25 mouse cellular contexts compared by ENCODE assay signal in genomic region chr5:74662618-74663017, GRCm38 (mm10). TPM values are rescaled to one million over a fixed set of nuclear protein-coding genes. Genes with fewer than 3 reads are reported as not detected.
DNase-seq lines count a peak whose midpoint lies in the region; ATAC-seq and TF ChIP-seq lines count a peak whose summit lies in the region.
"Had no signal": no experiment of that assay in that cellular context is flagged by ENCODE, and none has a peak within 500 bp of the region (broad histone marks: within the 10 kb centered on the region; RNA-seq: fewer than 3 reads in every experiment).

No protein-coding gene starts in this region.

- WGBS in kidney, postnatal 0 days, result 43% methylated on average over 1 of the region's 1 CpGs
- WGBS in kidney, embryonic 16.5 days, result 60% methylated on average over 1 of the region's 1 CpGs
- WGBS in midbrain, embryonic 14.5 days, result 64% methylated on average over 1 of the region's 1 CpGs
- WGBS in midbrain, embryonic 13.5 days, result 76% methylated on average over 1 of the region's 1 CpGs

- H3K9me3 ChIP-seq in kidney, postnatal 0 days (replicated peaks; ENCODE audit: low read length), result no peaks in the 10 kb centered on the region
- no peaks in the 10 kb centered on the region for H3K9me3 ChIP-seq in kidney, embryonic 16.5 days (ENCODE audit: low read length)
- no peaks in the 10 kb centered on the region for H3K9me3 ChIP-seq in midbrain, embryonic 14.5 days (ENCODE audit: control insufficient read depth, low read length)
- no peaks in the 10 kb centered on the region for H3K9me3 ChIP-seq in midbrain, embryonic 13.5 days
- H3K9me3 ChIP-seq: embryonic facial prominence, embryonic 13.5 days; forebrain, embryonic 12.5 days; heart, embryonic 10.5 days; heart, embryonic 15.5 days; limb, embryonic 12.5 days; lung, embryonic 15.5 days; neural tube, embryonic 13.5 days had no signal

- H3K4me2 ChIP-seq in kidney, postnatal 0 days (ENCODE audit: low read length), result no peak overlapping the region
- no peak overlapping the region for H3K4me2 ChIP-seq in kidney, embryonic 16.5 days (replicated peaks; ENCODE audit: low read depth, low read length)
- no peak overlapping the region for H3K4me2 ChIP-seq in midbrain, embryonic 14.5 days (ENCODE audit: low read length)
- H3K4me2 ChIP-seq in midbrain, embryonic 13.5 days (replicated peaks), result no peak overlapping the region
- H3K4me2 ChIP-seq: embryonic facial prominence, embryonic 13.5 days; forebrain, embryonic 12.5 days; heart, embryonic 15.5 days; limb, embryonic 12.5 days; liver, embryonic 11.5 days; lung, embryonic 15.5 days; midbrain, embryonic 11.5 days; neural tube, embryonic 13.5 days had no signal

- no peak for ATAC-seq in kidney, postnatal 0 days (replicated peaks; ENCODE audit: low FRiP score, low read depth)
- no peak for ATAC-seq in kidney, embryonic 16.5 days (ENCODE audit: low FRiP score, low TSS enrichment)
- no peak for ATAC-seq in midbrain, embryonic 14.5 days (ENCODE audit: low FRiP score, low TSS enrichment)
- ATAC-seq in midbrain, embryonic 13.5 days, result no peak
- no peak for ATAC-seq in granulocyte monocyte progenitor cell, adult 5-6 weeks (replicated peaks; ENCODE audit: poor library complexity, severe bottlenecking)
- ATAC-seq: intestine, embryonic 16.5 days had no signal

- peaks cover 6% of the 10 kb centered on the region; the same call in 1 of the 2 replicates for H3K4me1 ChIP-seq in kidney, postnatal 0 days (replicated peaks; ENCODE audit: insufficient read depth, low read length)
- peaks cover 7% of the 10 kb centered on the region; the same call in 1 of the 2 replicates for H3K4me1 ChIP-seq in kidney, embryonic 16.5 days (ENCODE audit: insufficient read depth, low read length)
- H3K4me1 ChIP-seq in midbrain, embryonic 14.5 days (ENCODE audit: control insufficient read depth, insufficient read depth, low read length), result no peaks in the 10 kb centered on the region
- H3K4me1 ChIP-seq in midbrain, embryonic 13.5 days (replicated peaks), result no peaks in the 10 kb centered on the region
- H3K4me1 ChIP-seq: forebrain, embryonic 12.5 days; heart, embryonic 10.5 days; heart, embryonic 15.5 days; lung, embryonic 15.5 days; neural tube, embryonic 13.5 days had no signal

- no peak overlapping the region for H3K27ac ChIP-seq in kidney, postnatal 0 days
- H3K27ac ChIP-seq in kidney, embryonic 16.5 days (ENCODE audit: low read length), result no peak overlapping the region
- no peak overlapping the region for H3K27ac ChIP-seq in midbrain, embryonic 14.5 days (replicated peaks; ENCODE audit: low read depth, low read length)
- no peak overlapping the region for H3K27ac ChIP-seq in midbrain, embryonic 13.5 days
- H3K27ac ChIP-seq: forebrain, embryonic 12.5 days; heart, embryonic 10.5 days; heart, embryonic 15.5 days; limb, embryonic 12.5 days; neural tube, embryonic 13.5 days had no signal

- peak; percentile 61 for DNase-seq in gastrocnemius, adult 18-20 months (ENCODE audit: low spot score)
- no peak for DNase-seq in gastrocnemius, postnatal 10 days
- DNase-seq in kidney, postnatal 0 days (ENCODE audit: low spot score), result peak; percentile 67
- DNase-seq in midbrain, embryonic 14.5 days, result peak; percentile 4
- DNase-seq: adrenal gland, postnatal 25 days; cerebellum, adult 11-12 months; cerebellum, adult 9-11 months; embryo, embryonic 11 days; layer of hippocampus, adult 9-11 months; right cerebral cortex, postnatal 4 days; thymus, postnatal 4 days had no signal

- no peak overlapping the region for H3K9ac ChIP-seq in kidney, postnatal 0 days (ENCODE audit: low read depth, low read length)
- no peak overlapping the region for H3K9ac ChIP-seq in kidney, embryonic 16.5 days (replicated peaks; ENCODE audit: low read length)
- no peak overlapping the region for H3K9ac ChIP-seq in midbrain, embryonic 14.5 days (replicated peaks; ENCODE audit: low read length)
- H3K9ac ChIP-seq in midbrain, embryonic 13.5 days (replicated peaks), result no peak overlapping the region
- H3K9ac ChIP-seq: embryonic facial prominence, embryonic 13.5 days; forebrain, embryonic 12.5 days; heart, embryonic 15.5 days; limb, embryonic 12.5 days; lung, embryonic 15.5 days; neural tube, embryonic 13.5 days had no signal

- H3K4me3 ChIP-seq in kidney, postnatal 0 days (replicated peaks; ENCODE audit: low read depth, low read length), result no peak overlapping the region
- H3K4me3 ChIP-seq in kidney, embryonic 16.5 days (ENCODE audit: low read length), result no peak overlapping the region
- no peak overlapping the region for H3K4me3 ChIP-seq in midbrain, embryonic 14.5 days (replicated peaks; ENCODE audit: low read depth, low read length)
- H3K4me3 ChIP-seq in midbrain, embryonic 13.5 days (replicated peaks), result no peak overlapping the region
- H3K4me3 ChIP-seq: embryonic facial prominence, embryonic 13.5 days; forebrain, embryonic 12.5 days; heart, embryonic 10.5 days; heart, embryonic 15.5 days; limb, embryonic 12.5 days; lung, embryonic 15.5 days; neural tube, embryonic 13.5 days had no signal

- no peaks in the 10 kb centered on the region for H3K36me3 ChIP-seq in kidney, postnatal 0 days (ENCODE audit: insufficient read depth, low read length)
- H3K36me3 ChIP-seq in kidney, embryonic 16.5 days (ENCODE audit: insufficient read depth, low read length), result no peaks in the 10 kb centered on the region
- H3K36me3 ChIP-seq in midbrain, embryonic 14.5 days (ENCODE audit: control insufficient read depth, insufficient read depth, low read length), result no peaks in the 10 kb centered on the region
- no peaks in the 10 kb centered on the region for H3K36me3 ChIP-seq in midbrain, embryonic 13.5 days
- H3K36me3 ChIP-seq: embryonic facial prominence, embryonic 13.5 days; forebrain, embryonic 12.5 days; heart, embryonic 10.5 days; heart, embryonic 15.5 days; limb, embryonic 12.5 days; lung, embryonic 15.5 days; neural tube, embryonic 13.5 days had no signal

- no peaks in the 10 kb centered on the region for H3K27me3 ChIP-seq in kidney, postnatal 0 days (ENCODE audit: insufficient read depth, low read length)
- H3K27me3 ChIP-seq in kidney, embryonic 16.5 days (ENCODE audit: insufficient read depth, low read length), result no peaks in the 10 kb centered on the region
- no peaks in the 10 kb centered on the region for H3K27me3 ChIP-seq in midbrain, embryonic 14.5 days (ENCODE audit: control insufficient read depth, insufficient read depth, low read length)
- H3K27me3 ChIP-seq in midbrain, embryonic 13.5 days, result no peaks in the 10 kb centered on the region
- H3K27me3 ChIP-seq: embryonic facial prominence, embryonic 13.5 days; forebrain, embryonic 12.5 days; heart, embryonic 15.5 days; limb, embryonic 12.5 days; lung, embryonic 15.5 days; neural tube, embryonic 13.5 days had no signal

- TF ChIP-seq CTCF in kidney, postnatal 0 days (IDR thresholded peaks at IDR 0.05; ENCODE audit: low read depth), result no peak

RNA-seq across cellular contexts. Expression of gene Lnx1, which starts 40.1 kb away (rescaled TPM):
- 1 to 10 TPM; 2.7 to 4.4 TPM for total RNA-seq in gastrocnemius, adult 18-20 months (2021)
- total RNA-seq in gastrocnemius, postnatal 10 days (2021), result 1 to 10 TPM; 1.3 to 2.0 TPM
- 3.5 and 3.9 TPM in 2 replicates for polyA plus RNA-seq in kidney, postnatal 0 days (2015; fragmentation: Nextera tagmentation; extraction: Ambion mirVana)
- 2.5 and 3.2 TPM in 2 replicates for polyA plus RNA-seq in kidney, embryonic 16.5 days (2015; fragmentation: Nextera tagmentation; extraction: Ambion mirVana)
- polyA plus RNA-seq in midbrain, embryonic 14.5 days (2014; fragmentation: Nextera tagmentation; extraction: Ambion mirVana), result 10.9 and 11.5 TPM in 2 replicates
- 4.0 and 4.1 TPM in 2 replicates for polyA plus RNA-seq in midbrain, embryonic 13.5 days (2015; fragmentation: Nextera tagmentation; extraction: Ambion mirVana)
- total RNA-seq in granulocyte monocyte progenitor cell, adult 5-6 weeks (2014; fragmentation: Nextera tagmentation), result not detected in 2 replicates
- total RNA-seq in granulocyte monocyte progenitor cell, adult 5-6 weeks (2017), result 0.05 and 0.26 TPM in 2 replicates
- total RNA-seq: MEL had no signal
